Mouse (Mus musculus) MEL (cell line): ENCODE results near the gene Tnrc18. TPM values are rescaled to one million over a fixed set of nuclear protein-coding genes. Genes with fewer than 3 reads are reported as not detected.

Source experiments
- DNase-seq: peaks from one replicate; pipeline ENCODE4 v3.0.0; 2011; ENCODE audit warnings: low read depth, low spot score
- H3K27ac ChIP-seq: 2 replicates; pipeline ENCODE4 v1.5.1; 2012; ENCODE audit warnings: low read depth, mild to moderate bottlenecking, control low read depth, low read length, moderate library complexity; ENCODE audit not compliant: control insufficient read depth
- H3K27me3 ChIP-seq, 2 experiments: fragments of 150-350 bp in 1 of 2; sonication (generic) in 1 of 2; 2 replicates each; pipeline ENCODE4 v1.6.1; 2012; ENCODE audit warnings: low read length in 2 of 2, mild to moderate bottlenecking in 2 of 2, improper control_type of control experiment in 1 of 2, moderate library complexity in 1 of 2; ENCODE audit not compliant: insufficient read depth in 2 of 2, control insufficient read depth in 1 of 2
- H3K36me3 ChIP-seq, 2 experiments: 2 replicates each; pipeline ENCODE4 v1.6.1; 2012 to 2014; ENCODE audit warnings: low read length in 2 of 2, improper control_type of control experiment in 1 of 2, inconsistent platforms in 1 of 2, mild to moderate bottlenecking in 1 of 2; ENCODE audit not compliant: insufficient read depth in 2 of 2, control insufficient read depth in 1 of 2
- H3K4me1 ChIP-seq, 2 experiments: fragments of 150-350 bp in 1 of 2; sonication (generic) in 1 of 2; 2 replicates each; pipeline ENCODE4 v1.6.1; 2012; ENCODE audit warnings: low read length in 2 of 2, improper control_type of control experiment in 1 of 2, mild to moderate bottlenecking in 1 of 2; ENCODE audit not compliant: insufficient read depth in 2 of 2, control insufficient read depth in 1 of 2
- H3K4me3 ChIP-seq, 2 experiments: fragments of 150-350 bp in 1 of 2; sonication (generic) in 1 of 2; 2 replicates each; pipeline ENCODE4 v1.5.1; 2012; ENCODE audit warnings: low read depth in 2 of 2, low read length in 2 of 2, mild to moderate bottlenecking in 2 of 2, moderate library complexity in 2 of 2, control low read depth in 1 of 2, improper control_type of control experiment in 1 of 2; ENCODE audit not compliant: control insufficient read depth in 1 of 2, insufficient read depth in 1 of 2
- H3K79me2 ChIP-seq: 2 replicates; pipeline ENCODE4 v1.6.1; 2012; ENCODE audit warnings: mild to moderate bottlenecking, low read length, moderate library complexity; ENCODE audit not compliant: control insufficient read depth, poor library complexity, insufficient read depth
- H3K9ac ChIP-seq: 2 replicates; pipeline ENCODE4 v1.6.1; 2012; ENCODE audit warnings: low read depth, mild to moderate bottlenecking, control low read depth, low read length, moderate library complexity; ENCODE audit not compliant: control insufficient read depth, poor library complexity, severe bottlenecking
- H3K9me3 ChIP-seq: fragments of 150-350 bp; sonication (generic); replicated peaks from 2 replicates; pipeline ENCODE4 v1.6.1; 2012; ENCODE audit warnings: mild to moderate bottlenecking, low read length, improper control_type of control experiment, moderate library complexity; ENCODE audit not compliant: insufficient read depth
- CTCF ChIP-seq, 3 experiments: IDR thresholded peaks in 2 of 3; conservative IDR thresholded peaks in 1 of 3; 2 replicates each; pipeline ENCODE4 v1.5.1; 2011 to 2012; ENCODE audit warnings: low read length in 3 of 3, low read depth in 2 of 3, mild to moderate bottlenecking in 2 of 3, improper control_type of control experiment in 1 of 3, inconsistent platforms in 1 of 3, mixed read lengths in 1 of 3, moderate library complexity in 1 of 3; ENCODE audit not compliant: control insufficient read depth in 1 of 3, insufficient read depth in 1 of 3, poor library complexity in 1 of 3, severe bottlenecking in 1 of 3
- EP300 ChIP-seq, 2 experiments: IDR thresholded peaks; 2 replicates each; pipeline ENCODE4 v1.6.1; 2011; ENCODE audit warnings: improper control_type of control experiment in 2 of 2, low read length in 2 of 2, low read depth in 1 of 2, mild to moderate bottlenecking in 1 of 2
- GABPA ChIP-seq: IDR thresholded peaks from 2 replicates; pipeline ENCODE4 v1.6.1; 2012; ENCODE audit warnings: low read depth, mild to moderate bottlenecking, inconsistent platforms, low read length, improper control_type of control experiment, moderate library complexity
- JUND ChIP-seq: IDR thresholded peaks from 2 replicates; pipeline ENCODE4 v1.6.1; 2011; ENCODE audit warnings: low read depth, mild to moderate bottlenecking, improper control_type of control experiment, low read length
- KAT2A ChIP-seq: conservative IDR thresholded peaks from 2 replicates; pipeline ENCODE4 v1.6.1; 2012; ENCODE audit warnings: low read depth, low read length, improper control_type of control experiment, inconsistent platforms
- MEF2A ChIP-seq: IDR thresholded peaks from 2 replicates; pipeline ENCODE4 v1.6.1; 2014; ENCODE audit warnings: low read depth, mild to moderate bottlenecking, inconsistent platforms, low read length, improper control_type of control experiment; ENCODE audit not compliant: poor library complexity, insufficient replicate concordance, severe bottlenecking; ENCODE audit errors: extremely low read depth
- MYC ChIP-seq: IDR thresholded peaks from 2 replicates; pipeline ENCODE4 v1.6.1; 2011; ENCODE audit warnings: low read depth, mild to moderate bottlenecking, low read length, improper control_type of control experiment, moderate library complexity
- RAD21 ChIP-seq: IDR thresholded peaks from 2 replicates; pipeline ENCODE4 v1.6.1; 2011; ENCODE audit warnings: mild to moderate bottlenecking, low read depth, low read length, improper control_type of control experiment
- RCOR1 ChIP-seq: IDR thresholded peaks from 2 replicates; pipeline ENCODE4 v1.6.1; 2012; ENCODE audit warnings: low read depth, mild to moderate bottlenecking, inconsistent platforms, low read length, improper control_type of control experiment
- SIN3A ChIP-seq: IDR thresholded peaks from 2 replicates; pipeline ENCODE4 v1.6.1; 2012; ENCODE audit warnings: low read length, improper control_type of control experiment, inconsistent platforms
- SMC3 ChIP-seq: IDR thresholded peaks from 2 replicates; pipeline ENCODE4 v1.6.1; 2011; ENCODE audit warnings: low read depth, low read length, improper control_type of control experiment
- TBP ChIP-seq: IDR thresholded peaks from 2 replicates; pipeline ENCODE4 v1.8.0; 2011; ENCODE audit warnings: low read depth, low read length, improper control_type of control experiment
- TCF12 ChIP-seq: IDR thresholded peaks from 2 replicates; pipeline ENCODE4 v1.6.1; 2014; ENCODE audit warnings: low read depth, mild to moderate bottlenecking, inconsistent platforms, low read length, improper control_type of control experiment, moderate library complexity
- USF1 ChIP-seq: IDR thresholded peaks from 2 replicates; pipeline ENCODE4 v1.6.1; 2014; ENCODE audit warnings: low read depth, mild to moderate bottlenecking, inconsistent platforms, low read length, improper control_type of control experiment, moderate library complexity
- ZC3H11A ChIP-seq: IDR thresholded peaks from 2 replicates; pipeline ENCODE4 v1.6.1; 2012; ENCODE audit warnings: low read depth, mild to moderate bottlenecking, inconsistent platforms, low read length, improper control_type of control experiment
- ZKSCAN1 ChIP-seq: IDR thresholded peaks from 2 replicates; pipeline ENCODE4 v1.6.1; 2012; ENCODE audit warnings: low read depth, mild to moderate bottlenecking, inconsistent platforms, low read length, improper control_type of control experiment, moderate library complexity
- ZNF384 ChIP-seq: IDR thresholded peaks from 2 replicates; pipeline ENCODE4 v1.6.1; 2012; ENCODE audit warnings: low read depth, mild to moderate bottlenecking, inconsistent platforms, low read length, improper control_type of control experiment
- polyA plus RNA-seq, 2 experiments: library from polyadenylated mRNA; stranded (reverse) in 1 of 2; unstranded in 1 of 2; fragments of >175 nt in 1 of 2; fragments of >200 nt in 1 of 2; gene quantifications; 2 replicates each; pipeline versions ENCODE4 v1.2.1 to v1.2.4; 2012; ENCODE audit warnings: low replicate concordance in 2 of 2, low read depth in 1 of 2; ENCODE audit not compliant: insufficient read length in 2 of 2, insufficient read depth in 1 of 2, missing spikeins in 1 of 2
- total RNA-seq: library from RNA; depleted of rRNA; stranded (reverse); fragments of 300-350 nt; gene quantifications from 2 replicates; pipeline ENCODE4 v1.2.3, GENCODE M21; 2012

Gene Tnrc18
- total and polyA plus RNA-seq, 3 experiments, result 0.31 to 3.4 TPM; not detected in 1

DNA sequence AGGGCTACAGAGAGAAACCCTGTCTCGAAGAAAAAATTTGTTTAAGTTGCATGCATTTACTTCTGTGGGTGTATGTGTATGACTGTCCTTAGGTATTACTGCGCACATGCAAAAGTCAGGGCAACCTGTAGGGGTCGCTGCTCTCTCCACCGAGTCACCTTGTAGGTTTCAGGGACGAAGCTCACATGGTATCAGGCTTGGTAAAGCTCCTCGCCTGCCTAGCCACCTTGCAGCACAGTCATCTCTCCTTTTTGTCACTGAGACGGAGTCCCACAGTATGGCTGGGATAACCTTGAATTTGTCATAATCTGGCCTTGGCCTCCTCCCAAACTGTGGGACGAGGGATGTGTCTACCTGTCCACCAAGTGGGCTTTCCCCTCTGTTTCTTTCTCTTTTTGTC is 27.0 kb upstream of the Tnrc18 start:
- no peaks in the 10 kb centered on the region for H3K36me3 ChIP-seq
- no peaks in the 10 kb centered on the region for H3K27me3 ChIP-seq
- no peak overlapping the region for H3K27ac ChIP-seq
- 0 out of 4 replicates have a peak, but pooled peaks cover 0 to 2% of the 10 kb centered on the region in 2 experiments for H3K4me1 ChIP-seq
- DNase-seq, result peak; percentile 48
- H3K79me2 ChIP-seq, result no peaks in the 10 kb centered on the region
- TF ChIP-seq ZKSCAN1 (no peak), CTCF (IDR thresholded peaks at IDR 0.05 in 2 of 3, conservative IDR thresholded peaks at IDR 0.05 in 1 of 3; ENCODE audit: control insufficient read depth in 1 of 3, insufficient read depth in 1 of 3, low read depth in 2 of 3, low read length in 3 of 3, poor library complexity in 1 of 3, severe bottlenecking in 1 of 3) (peak; percentile 56 to 73 (median 69)), RAD21 (peak; percentile 7; the same call in 1 of the 2 replicates), MYC (no peak), TCF12 (no peak), MEF2A (no peak), TBP (no peak), RCOR1 (no peak), KAT2A (no peak), GABPA (no peak), SMC3 (peak; percentile 32; the same call in 1 of the 2 replicates), SIN3A (no peak), USF1 (no peak), ZNF384 (no peak)
- TF ChIP-seq, all 39 proteins: peak for 3
- no peak overlapping the region for H3K4me3 ChIP-seq
- no peaks in the 10 kb centered on the region for H3K9me3 ChIP-seq
- H3K9ac ChIP-seq, result no peak overlapping the region

GRCm38 (mm10) chr5:142842137-142842642 is 24.7 kb upstream of the Tnrc18 start:
- no peaks in the 10 kb centered on the region for H3K36me3 ChIP-seq
- no peaks in the 10 kb centered on the region for H3K9me3 ChIP-seq
- H3K9ac ChIP-seq, result no peak overlapping the region
- no peak for DNase-seq
- no peaks in the 10 kb centered on the region for H3K4me1 ChIP-seq
- no peaks in the 10 kb centered on the region for H3K79me2 ChIP-seq
- no peaks in the 10 kb centered on the region for H3K27me3 ChIP-seq
- no peak overlapping the region for H3K4me3 ChIP-seq
- H3K27ac ChIP-seq, result no peak overlapping the region
- TF ChIP-seq RAD21, result peak; percentile 46
- peak; percentile 33 for TF ChIP-seq SMC3
- no peak for TF ChIP-seq JUND
- peak in 2 of 3 experiments; percentile 40 to 43; a peak in 4 of 6 replicates for TF ChIP-seq CTCF (IDR thresholded peaks at IDR 0.05 in 2 of 3, conservative IDR thresholded peaks at IDR 0.05 in 1 of 3; ENCODE audit: control insufficient read depth in 1 of 3, insufficient read depth in 1 of 3, low read depth in 2 of 3, low read length in 3 of 3, poor library complexity in 1 of 3, severe bottlenecking in 1 of 3)
- no peak for TF ChIP-seq EP300 (IDR thresholded peaks at IDR 0.05; ENCODE audit: low read depth in 1 of 2, low read length in 2 of 2)
- TF ChIP-seq ZC3H11A, result 0 out of 2 replicates have a peak, but pooled peaks have one; percentile 12
